Mouse (Mus musculus) bone marrow macrophage, adult 2 months (primary cell): ENCODE data around the gene St3gal4.

Experiments used
- CTCF ChIP-seq: IDR thresholded peaks from 2 replicates; pipeline ENCODE4 v1.5.1; 2012; ENCODE audit warnings: low read depth, mild to moderate bottlenecking, low read length, moderate library complexity
- POLR2A ChIP-seq: IDR thresholded peaks from 2 replicates; pipeline ENCODE4 v1.6.1; 2012; ENCODE audit warnings: mild to moderate bottlenecking, low read depth, low read length, borderline replicate concordance

- TF ChIP-seq POLR2A (no peak), CTCF (no peak)
Measured at GRCm38 (mm10) chr9:35117384-35118295, 1.4 kb downstream of the St3gal4 start.
